Mouse (Mus musculus) v-Abl transformed pro-B cells (cell line): ENCODE measurements around the gene Efcab2.

Source experiments
- in situ Hi-C, 2 experiments: fragments of 400-800 bp; cut with MboI; formaldehyde crosslinking; loops; one replicate each; pipeline ENCODE4 v1.15.1; 2025; ENCODE audit not compliant: unreplicated experiment in 2 of 2

Efcab2 gene

GRCm38 (mm10) chr1:178458029-178458428 lies 52.1 kb downstream of the Efcab2 start:
- in situ Hi-C loops, result loop anchor here (25.0 kb wide), 1 partner anchor 646 kb away; no protein-coding TSS in a partner anchor

DNA sequence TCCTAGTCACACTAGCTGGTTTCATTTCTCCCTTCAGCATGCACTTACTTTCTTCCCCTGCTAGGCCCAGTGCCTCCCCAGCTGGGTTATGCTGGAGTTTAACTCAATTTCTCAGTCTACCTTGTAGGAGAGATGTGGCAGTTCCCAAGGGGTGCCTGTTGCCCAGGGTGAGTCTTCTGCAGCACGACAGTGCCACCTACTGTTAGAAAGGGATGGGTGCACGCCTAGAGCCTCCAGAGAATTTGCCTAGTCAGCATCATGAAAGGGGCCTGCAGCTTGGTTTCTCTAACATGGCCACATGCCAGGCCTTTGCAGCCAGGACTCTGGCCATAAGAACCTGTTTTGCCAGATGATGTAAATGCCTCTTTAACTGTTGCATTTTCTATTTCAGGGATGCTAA lies 57.8 kb downstream of the Efcab2 start:
- in situ Hi-C loops, result loop anchor here (5.0 to 25.0 kb wide), 6 partner anchors 151 to 1011 kb away; no protein-coding TSS in a partner anchor

- in situ Hi-C loops, result loop anchor here (5.0 to 25.0 kb wide), 6 partner anchors 152 to 1011 kb away; no protein-coding TSS in a partner anchor
Measured at GRCm38 (mm10) chr1:178464140-178464539, 58.3 kb downstream of the Efcab2 start.

- in situ Hi-C loops, result loop anchor here (5.0 to 25.0 kb wide), 4 partner anchors 523 to 1010 kb away; no protein-coding TSS in a partner anchor
Measured at GRCm38 (mm10) chr1:178467594-178467993, 61.7 kb downstream of the Efcab2 start.

DNA sequence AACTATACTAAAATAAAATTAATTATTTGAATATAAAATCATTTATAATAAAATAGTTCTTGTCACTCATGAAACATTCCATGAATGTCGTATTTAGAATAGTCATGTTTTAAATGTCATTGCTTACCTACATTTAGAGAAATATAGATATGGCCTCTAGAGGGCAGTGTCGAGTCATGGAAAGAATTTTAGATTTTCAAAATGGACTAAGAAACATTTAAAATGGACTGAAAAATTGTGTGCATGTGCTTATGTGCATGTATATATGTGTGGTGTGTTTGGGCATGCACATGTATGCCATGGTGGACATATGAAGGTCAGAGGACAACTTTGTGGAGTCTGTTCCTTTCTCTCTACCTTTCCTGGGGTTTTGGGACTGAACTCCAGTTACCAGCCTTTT lies 62.4 kb downstream of the Efcab2 start:
- in situ Hi-C loops, result loop anchor here (5.0 to 25.0 kb wide), 4 partner anchors 523 to 1009 kb away; no protein-coding TSS in a partner anchor

DNA sequence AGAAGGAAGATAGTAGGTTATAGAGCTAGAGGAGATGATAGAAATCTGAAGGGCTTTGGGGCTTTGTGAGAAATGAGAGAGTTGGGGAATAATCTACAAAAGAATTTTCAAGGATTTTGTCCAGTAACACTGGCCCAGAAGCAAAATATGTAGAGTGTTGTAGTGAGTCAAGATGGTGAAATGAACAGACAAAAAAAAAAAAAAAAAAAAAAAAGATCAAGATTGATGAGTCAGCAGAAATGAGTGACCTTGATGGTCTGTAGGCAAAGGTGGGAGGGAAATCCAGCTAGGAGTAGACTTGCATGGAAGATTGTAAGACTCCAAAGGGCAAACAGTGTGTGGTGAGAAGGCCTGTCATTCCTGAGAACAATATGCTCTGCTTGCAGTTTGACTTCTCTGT lies 78.0 kb downstream of the Efcab2 start:
- in situ Hi-C loops, result no loop called here

DNA sequence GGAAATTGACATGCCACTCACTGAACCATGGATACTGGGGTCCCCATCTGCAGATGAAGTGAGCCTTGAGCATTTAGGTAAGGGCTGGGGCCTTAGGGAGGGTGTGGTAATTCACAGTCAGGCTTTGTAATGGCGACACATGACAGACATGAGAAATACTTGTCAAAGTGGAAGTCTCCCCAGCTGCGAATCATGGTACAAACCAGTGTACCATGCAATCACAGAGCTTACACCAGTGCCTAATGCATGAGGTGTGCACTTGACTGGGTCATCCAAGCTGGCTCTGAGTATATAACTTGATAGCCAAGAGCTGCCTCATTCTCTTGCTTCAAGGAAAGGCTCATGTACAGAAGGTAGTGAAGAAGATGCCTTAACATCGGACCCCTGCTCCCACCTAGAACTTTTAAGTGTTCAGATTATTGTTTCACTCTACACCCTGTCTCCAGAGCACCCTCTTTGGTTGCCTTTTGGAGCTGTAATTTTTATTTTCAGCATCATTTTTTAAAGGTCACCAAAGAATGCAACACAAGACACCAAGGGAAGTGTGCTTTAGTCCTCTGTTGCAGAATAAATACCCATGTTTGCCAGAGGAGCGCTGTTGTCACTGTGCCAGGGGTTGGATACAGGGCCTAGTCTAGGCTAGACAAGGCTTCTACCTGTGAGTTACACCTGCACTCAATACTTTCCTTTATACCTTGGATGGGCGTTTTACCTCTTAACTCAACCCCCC lies 79.4 kb downstream of the Efcab2 start:
- in situ Hi-C loops, result no loop called here

- in situ Hi-C loops, result no loop called here
Measured at GRCm38 (mm10) chr1:178485868-178486220, 80.0 kb downstream of the Efcab2 start.

GRCm38 (mm10) chr1:178486828-178487227 lies 80.9 kb downstream of the Efcab2 start:
- in situ Hi-C loops, result no loop called here

GRCm38 (mm10) chr1:178489127-178489526 lies 83.2 kb downstream of the Efcab2 start:
- in situ Hi-C loops, result no loop called here

- in situ Hi-C loops, result no loop called here
Measured at GRCm38 (mm10) chr1:178491733-178492132, 85.8 kb downstream of the Efcab2 start.

GRCm38 (mm10) chr1:178492493-178492892 lies 86.6 kb downstream of the Efcab2 start:
- in situ Hi-C loops, result no loop called here

DNA sequence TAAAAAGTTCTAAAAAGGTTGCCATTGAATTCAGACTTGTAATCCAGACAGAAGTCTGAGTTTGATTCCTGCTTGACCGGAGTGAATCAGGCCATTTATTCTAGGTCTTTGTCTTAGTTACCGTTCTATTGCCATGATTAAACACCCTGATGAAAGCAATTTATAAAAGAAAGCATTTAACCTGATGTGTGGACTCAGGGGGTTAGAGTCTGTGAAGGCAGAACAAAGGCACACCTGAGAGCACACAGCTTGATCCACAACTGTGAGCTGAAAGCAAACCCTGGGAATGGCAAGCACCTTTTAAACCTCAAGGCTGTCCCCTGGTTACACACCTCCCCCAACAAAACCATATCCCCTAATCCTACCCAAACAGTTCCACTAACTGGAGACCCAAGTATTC lies 90.3 kb downstream of the Efcab2 start:
- in situ Hi-C loops, result no loop called here

GRCm38 (mm10) chr1:178496841-178497240 lies 91.0 kb downstream of the Efcab2 start:
- in situ Hi-C loops, result no loop called here

- in situ Hi-C loops, result no loop called here
Measured at GRCm38 (mm10) chr1:178506938-178507337, 101.1 kb downstream of the Efcab2 start.

GRCm38 (mm10) chr1:178512323-178513031 lies 106.6 kb downstream of the Efcab2 start:
- in situ Hi-C loops, result no loop called here

DNA sequence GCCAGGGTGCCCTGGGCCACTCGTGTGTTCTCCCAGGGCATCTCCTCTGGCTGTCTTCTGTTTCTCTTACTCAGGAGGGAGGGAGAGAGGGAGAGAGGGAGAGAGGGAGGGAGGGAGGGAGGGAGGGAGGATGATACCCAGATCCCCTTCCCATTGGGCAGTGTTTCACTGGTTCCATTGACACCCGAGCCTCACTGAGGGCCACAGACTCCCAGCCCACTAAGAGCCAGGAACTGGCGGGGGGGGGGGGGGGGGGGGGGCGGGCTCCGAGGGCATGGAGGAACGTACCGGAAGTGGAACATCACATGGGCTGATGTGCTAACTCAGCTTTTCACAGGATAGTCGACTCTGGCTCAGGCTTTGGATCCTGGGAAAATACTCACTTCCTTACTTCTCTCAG lies 108.1 kb downstream of the Efcab2 start:
- in situ Hi-C loops, result no loop called here

GRCm38 (mm10) chr1:178515839-178516238 lies 110.0 kb downstream of the Efcab2 start:
- in situ Hi-C loops, result no loop called here

DNA sequence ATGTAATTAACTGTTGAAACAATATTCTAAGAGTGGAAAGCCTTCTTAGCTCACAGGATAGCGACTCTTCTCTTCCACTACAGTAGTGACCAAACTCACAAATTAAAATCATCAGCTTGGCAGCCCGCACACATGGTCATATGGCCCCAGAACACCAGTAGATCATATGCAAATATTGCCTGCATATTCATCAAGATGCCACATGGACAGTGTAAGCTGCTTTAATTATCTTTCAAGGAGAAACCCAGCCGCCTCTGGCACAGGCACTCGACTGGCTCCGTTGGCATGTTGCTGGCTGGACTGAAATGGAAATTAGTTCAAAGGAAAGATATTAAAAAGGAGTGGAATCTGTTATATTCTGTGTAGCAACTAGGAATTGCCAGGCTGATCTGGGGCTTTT lies 116.5 kb downstream of the Efcab2 start:
- in situ Hi-C loops, result loop anchor here in 1 of 2 experiments (10.0 kb wide), 1 partner anchor 622 kb away; no protein-coding TSS in a partner anchor

DNA sequence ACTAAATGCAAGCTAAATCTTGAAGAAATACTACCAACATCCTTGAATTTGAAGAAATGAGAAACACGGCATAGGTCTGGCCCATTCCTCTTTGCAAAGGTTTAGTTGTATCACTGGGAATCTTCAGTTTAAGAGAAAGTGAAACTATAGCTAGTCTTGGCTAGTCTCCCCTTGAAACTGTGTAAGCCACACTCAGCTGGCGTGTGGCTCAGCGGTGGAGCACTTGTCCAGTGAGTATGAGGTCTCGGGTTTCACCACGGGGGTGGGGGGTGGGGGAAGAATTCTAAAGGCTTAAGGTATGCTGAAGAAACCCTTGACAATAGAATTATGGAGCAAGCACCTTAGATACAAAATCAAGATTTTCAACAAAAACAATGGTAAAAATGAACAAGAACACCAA lies 117.3 kb downstream of the Efcab2 start:
- in situ Hi-C loops, result loop anchor here in 1 of 2 experiments (10.0 kb wide), 1 partner anchor 622 kb away; no protein-coding TSS in a partner anchor

DNA sequence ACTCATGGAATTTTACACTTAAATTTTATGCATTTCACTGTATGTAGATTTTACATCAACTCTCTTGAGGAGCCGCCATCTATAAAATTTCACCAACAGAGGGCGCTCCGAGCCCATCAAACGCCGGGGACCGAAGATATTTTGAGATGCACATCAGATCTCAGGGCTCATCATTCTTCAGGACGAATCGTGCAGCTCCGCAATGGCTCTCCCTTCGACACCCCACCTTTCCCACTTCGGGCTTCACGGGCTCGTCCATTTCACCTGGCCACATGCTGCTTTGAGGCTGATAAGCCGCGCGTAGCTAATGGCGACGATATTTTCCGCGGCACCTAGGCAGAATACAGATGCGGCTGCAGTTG lies 121.3 kb downstream of the Efcab2 start:
- in situ Hi-C loops, result loop anchor here (5.0 to 10.0 kb wide), 2 partner anchors 618 to 950 kb away; no protein-coding TSS in a partner anchor
